Mouse (Mus musculus): ENCODE measurements around the gene Plekhs1. TPM values are rescaled to one million over a fixed set of nuclear protein-coding genes. Genes with fewer than 3 reads are reported as not detected.

Plekhs1 gene
- total and polyA plus RNA-seq, 2 experiments from 2014 or later = 0.14 to 0.29 TPM

- no peak for ATAC-seq
- no peaks in the 10 kb centered on the region for H3K9me3 ChIP-seq (ENCODE audit: low read length)
- no peak for TF ChIP-seq CTCF (IDR thresholded peaks at IDR 0.05; ENCODE audit: low read depth)
- no peaks in the 10 kb centered on the region for H3K27me3 ChIP-seq (ENCODE audit: insufficient read depth, low read length)
- H3K4me3 ChIP-seq (ENCODE audit: low read depth, low read length) = no peak overlapping the region
- no peak overlapping the region for H3K4me2 ChIP-seq (ENCODE audit: low read depth)
- DNase-seq = no peak
- no peak overlapping the region for H3K9ac ChIP-seq
- H3K4me1 ChIP-seq (ENCODE audit: insufficient read depth) = peaks cover 7% of the 10 kb centered on the region
- WGBS = 58% methylated on average over 10 of the region's 10 CpGs
- no peak overlapping the region; the same call in 1 of the 2 replicates for H3K27ac ChIP-seq (ENCODE audit: low read depth, low read length)
- no peaks in the 10 kb centered on the region for H3K36me3 ChIP-seq (ENCODE audit: insufficient read depth)
Measured at GRCm38 (mm10) chr19:56471934-56472333, 10.5 kb downstream of the Plekhs1 start.

DNA sequence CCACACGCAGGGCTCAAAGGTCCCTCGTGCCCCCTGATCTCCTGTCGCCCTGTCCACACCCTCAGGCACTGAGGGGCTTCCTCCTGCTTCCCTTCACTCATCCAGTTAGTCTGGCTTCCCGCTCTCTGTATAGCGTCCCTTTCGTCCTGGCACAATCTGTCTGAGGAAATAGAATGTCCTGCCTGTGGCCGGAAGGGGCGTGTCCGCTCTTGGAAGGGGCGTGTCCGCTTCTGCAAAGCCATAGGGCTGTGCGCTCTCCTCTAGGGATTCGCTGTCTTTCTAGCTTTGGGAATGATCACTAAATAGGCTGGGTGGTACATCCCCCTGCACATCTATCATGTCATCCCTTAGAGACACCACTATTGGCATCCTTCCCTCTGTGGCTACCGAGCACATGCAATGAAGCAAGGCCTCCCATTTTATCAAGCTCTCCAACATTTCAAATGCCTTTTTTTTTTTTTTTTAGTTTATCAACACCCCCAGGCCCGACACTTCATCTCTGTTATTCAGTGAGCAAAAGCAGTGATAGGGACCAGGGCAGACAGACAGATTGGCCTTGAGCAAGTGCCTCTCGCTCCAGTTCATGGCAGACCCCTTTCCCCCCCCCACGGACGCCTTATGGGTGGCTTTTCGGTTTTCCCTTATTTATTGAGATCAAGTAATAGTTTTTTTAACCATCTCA lies 13.6 kb downstream of the Plekhs1 start:
- Histone ChIP-seq H3K27me3 (ENCODE audit: insufficient read depth, low read length) (no peaks in the 10 kb centered on the region), H3K9me3 (ENCODE audit: low read length) (no peaks in the 10 kb centered on the region), H3K4me1 (ENCODE audit: insufficient read depth) (peaks cover 11% of the 10 kb centered on the region), H3K27ac (ENCODE audit: low read depth, low read length) (no peak overlapping the region), H3K4me2 (ENCODE audit: low read depth) (no peak overlapping the region), H3K36me3 (ENCODE audit: insufficient read depth) (no peaks in the 10 kb centered on the region), H3K4me3 (ENCODE audit: low read depth, low read length) (no peak overlapping the region), H3K9ac (no peak overlapping the region)
- TF ChIP-seq CTCF (IDR thresholded peaks at IDR 0.05; ENCODE audit: low read depth) = no peak
- WGBS = 66% methylated on average over 19 of the region's 19 CpGs
- no peak for ATAC-seq
- DNase-seq = no peak

GRCm38 (mm10) chr19:56476546-56476945 lies 15.1 kb downstream of the Plekhs1 start:
- Histone ChIP-seq H3K36me3 (ENCODE audit: insufficient read depth) (no peaks in the 10 kb centered on the region), H3K27ac (ENCODE audit: low read depth, low read length) (no peak overlapping the region), H3K4me3 (ENCODE audit: low read depth, low read length) (no peak overlapping the region), H3K9me3 (ENCODE audit: low read length) (no peaks in the 10 kb centered on the region), H3K4me2 (ENCODE audit: low read depth) (no peak overlapping the region), H3K27me3 (ENCODE audit: insufficient read depth, low read length) (no peaks in the 10 kb centered on the region), H3K9ac (no peak overlapping the region), H3K4me1 (ENCODE audit: insufficient read depth) (peaks cover 11% of the 10 kb centered on the region)
- 10% methylated on average over 2 of the region's 2 CpGs for WGBS
- ATAC-seq = peak; percentile 83
- TF ChIP-seq CTCF (IDR thresholded peaks at IDR 0.05; ENCODE audit: low read depth) = no peak
- no peak for DNase-seq

- Histone ChIP-seq H3K9me3 (ENCODE audit: low read length) (no peaks in the 10 kb centered on the region), H3K4me1 (ENCODE audit: insufficient read depth) (peaks cover 11% of the 10 kb centered on the region), H3K36me3 (ENCODE audit: insufficient read depth) (no peaks in the 10 kb centered on the region), H3K9ac (no peak overlapping the region), H3K27ac (ENCODE audit: low read depth, low read length) (no peak overlapping the region), H3K27me3 (ENCODE audit: insufficient read depth, low read length) (no peaks in the 10 kb centered on the region), H3K4me3 (ENCODE audit: low read depth, low read length) (no peak overlapping the region), H3K4me2 (ENCODE audit: low read depth) (no peak overlapping the region)
- no peak for TF ChIP-seq CTCF (IDR thresholded peaks at IDR 0.05; ENCODE audit: low read depth)
- ATAC-seq (no peak), DNase-seq (no peak)
- WGBS = 57% methylated on average over 5 of the region's 5 CpGs
Measured at GRCm38 (mm10) chr19:56477253-56477652, 15.8 kb downstream of the Plekhs1 start.

- Histone ChIP-seq H3K9ac (no peak overlapping the region), H3K4me1 (ENCODE audit: insufficient read depth) (peaks cover 8% of the 10 kb centered on the region), H3K27me3 (ENCODE audit: insufficient read depth, low read length) (no peaks in the 10 kb centered on the region), H3K4me2 (ENCODE audit: low read depth) (no peak overlapping the region), H3K9me3 (ENCODE audit: low read length) (no peaks in the 10 kb centered on the region), H3K27ac (ENCODE audit: low read depth, low read length) (no peak overlapping the region), H3K36me3 (ENCODE audit: insufficient read depth) (no peaks in the 10 kb centered on the region), H3K4me3 (ENCODE audit: low read depth, low read length) (no peak overlapping the region)
- DNase-seq = no peak
- TF ChIP-seq CTCF (IDR thresholded peaks at IDR 0.05; ENCODE audit: low read depth) = no peak
- WGBS = 47% methylated on average over 3 of the region's 3 CpGs
- no peak for ATAC-seq
Measured at GRCm38 (mm10) chr19:56477832-56478231, 16.4 kb downstream of the Plekhs1 start.

DNA sequence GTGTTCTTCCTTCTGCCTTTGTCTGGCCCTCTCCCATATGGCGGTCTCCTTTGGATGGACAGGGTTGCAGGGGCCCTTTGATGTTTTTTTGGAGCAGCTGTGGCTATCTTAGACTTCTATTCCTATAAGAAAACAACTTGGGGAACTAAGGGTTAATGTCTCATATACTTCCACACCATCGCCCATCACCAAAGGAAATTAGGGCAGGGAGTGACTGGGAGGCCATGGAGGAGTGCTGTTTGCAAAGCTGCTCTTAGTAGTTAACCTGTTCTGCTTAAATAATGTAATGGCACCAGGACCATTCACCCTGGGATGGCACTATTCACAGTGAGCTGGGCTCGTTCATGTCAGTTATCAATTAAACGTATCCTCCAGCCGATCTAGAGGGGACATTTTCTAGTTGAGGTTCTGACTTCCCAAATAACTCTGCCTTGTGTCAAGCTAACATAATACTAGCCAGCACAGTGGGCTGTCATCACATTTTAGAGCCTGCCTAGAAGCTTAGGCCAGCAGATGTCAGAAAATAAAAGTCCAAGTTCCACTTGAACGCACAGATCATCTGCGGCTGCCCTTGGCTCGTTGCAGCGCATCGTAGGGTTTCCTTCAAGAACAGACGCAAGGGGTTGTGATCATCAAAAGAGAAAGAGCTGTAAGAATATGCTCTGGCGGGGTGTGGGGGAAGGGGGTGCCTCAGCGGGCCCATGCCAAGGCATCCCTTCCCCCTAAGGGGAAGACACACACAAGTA lies 23.4 kb downstream of the Plekhs1 start:
- no peak overlapping the region for H3K27ac ChIP-seq (ENCODE audit: low read depth, low read length)
- WGBS = 33% methylated on average over 13 of the region's 13 CpGs
- H3K4me1 ChIP-seq (ENCODE audit: insufficient read depth) = no peaks in the 10 kb centered on the region
- ATAC-seq (no peak), DNase-seq (no peak)
- no peak overlapping the region for H3K4me3 ChIP-seq (ENCODE audit: low read depth, low read length)
- H3K36me3 ChIP-seq (ENCODE audit: insufficient read depth) = no peaks in the 10 kb centered on the region
- H3K9ac ChIP-seq = no peak overlapping the region
- TF ChIP-seq CTCF (IDR thresholded peaks at IDR 0.05; ENCODE audit: low read depth) = no peak
- H3K9me3 ChIP-seq (ENCODE audit: low read length) = no peaks in the 10 kb centered on the region
- no peak overlapping the region for H3K4me2 ChIP-seq (ENCODE audit: low read depth)
- H3K27me3 ChIP-seq (ENCODE audit: insufficient read depth, low read length) = no peaks in the 10 kb centered on the region

All from forebrain, postnatal 0 days (tissue).